Mouse (Mus musculus): ENCODE measurements at regions not wholly inside any gene's neighbourhood (a gene's known extent, or its start where the extent isn't known, plus 50 kb on each side); places are given as distances from the start of the nearest gene placed in this dataset.

GRCm38 (mm10) chr14:72942571-72942970 is 106.3 kb downstream of the Cysltr2 start:
- 71% methylated on average over 2 of the region's 2 CpGs for WGBS
- no peak for DNase-seq
- no peak overlapping the region for H3K4me3 ChIP-seq (replicated peaks; ENCODE audit: extremely low read depth, low read depth, low read length)
- TF ChIP-seq POLR2A (IDR thresholded peaks at IDR 0.05; ENCODE audit: borderline replicate concordance, extremely low read depth, low read depth, low read length) (no peak), CTCF (IDR thresholded peaks at IDR 0.05; ENCODE audit: insufficient read depth, low read length) (no peak)
- no peaks in the 10 kb centered on the region for H3K4me1 ChIP-seq (ENCODE audit: control insufficient read depth, insufficient read depth, low read length)

- TF ChIP-seq POLR2A (IDR thresholded peaks at IDR 0.05; ENCODE audit: borderline replicate concordance, extremely low read depth, low read depth, low read length) = no peak
- no peak for TF ChIP-seq CTCF (IDR thresholded peaks at IDR 0.05; ENCODE audit: insufficient read depth, low read length)
- H3K4me3 ChIP-seq (replicated peaks; ENCODE audit: extremely low read depth, low read depth, low read length) = no peak overlapping the region
- DNase-seq = no peak
- no peaks in the 10 kb centered on the region for H3K4me1 ChIP-seq (ENCODE audit: control insufficient read depth, insufficient read depth, low read length)
These were observed 109.9 kb downstream of the Cysltr2 start for GRCm38 (mm10) chr14:72939067-72939393.

- Histone ChIP-seq H3K4me1 (ENCODE audit: control insufficient read depth, insufficient read depth, low read length) (no peaks in the 10 kb centered on the region), H3K4me3 (replicated peaks; ENCODE audit: extremely low read depth, low read depth, low read length) (no peak overlapping the region)
- DNase-seq = no peak
- no peak for TF ChIP-seq CTCF (IDR thresholded peaks at IDR 0.05; ENCODE audit: insufficient read depth, low read length)
- TF ChIP-seq POLR2A (IDR thresholded peaks at IDR 0.05; ENCODE audit: borderline replicate concordance, extremely low read depth, low read depth, low read length) = no peak
These were observed 110.4 kb downstream of the Cysltr2 start for GRCm38 (mm10) chr14:72938382-72939066.

GRCm38 (mm10) chr14:72933598-72933997 is 115.3 kb downstream of the Cysltr2 start:
- TF ChIP-seq CTCF (IDR thresholded peaks at IDR 0.05; ENCODE audit: insufficient read depth, low read length) = no peak
- no peak for TF ChIP-seq POLR2A (IDR thresholded peaks at IDR 0.05; ENCODE audit: borderline replicate concordance, extremely low read depth, low read depth, low read length)
- H3K4me1 ChIP-seq (ENCODE audit: control insufficient read depth, insufficient read depth, low read length) = no peaks in the 10 kb centered on the region
- no peak for DNase-seq
- no peak overlapping the region for H3K4me3 ChIP-seq (replicated peaks; ENCODE audit: extremely low read depth, low read depth, low read length)

- WGBS = 63% methylated on average over 9 of the region's 9 CpGs
- DNase-seq = no peak
- no peak overlapping the region for H3K4me3 ChIP-seq (replicated peaks; ENCODE audit: extremely low read depth, low read depth, low read length)
- no peak for TF ChIP-seq CTCF (IDR thresholded peaks at IDR 0.05; ENCODE audit: insufficient read depth, low read length)
- no peak for TF ChIP-seq POLR2A (IDR thresholded peaks at IDR 0.05; ENCODE audit: borderline replicate concordance, extremely low read depth, low read depth, low read length)
- no peaks in the 10 kb centered on the region for H3K4me1 ChIP-seq (ENCODE audit: control insufficient read depth, insufficient read depth, low read length)
These were observed 116.6 kb downstream of the Cysltr2 start for GRCm38 (mm10) chr14:72932296-72932695.

- WGBS = 77% methylated on average over 11 of the region's 11 CpGs
- DNase-seq = no peak
These were observed 147.6 kb downstream of the Cysltr2 start for GRCm38 (mm10) chr14:72901171-72901926.

GRCm38 (mm10) chr14:72899630-72900029 is 149.3 kb downstream of the Cysltr2 start:
- no peak overlapping the region for H3K4me3 ChIP-seq (replicated peaks; ENCODE audit: extremely low read depth, low read depth, low read length)
- DNase-seq = no peak
- WGBS = 93% methylated on average over 4 of the region's 4 CpGs
- no peak for TF ChIP-seq POLR2A (IDR thresholded peaks at IDR 0.05; ENCODE audit: borderline replicate concordance, extremely low read depth, low read depth, low read length)
- TF ChIP-seq CTCF (IDR thresholded peaks at IDR 0.05; ENCODE audit: insufficient read depth, low read length) = no peak
- H3K4me1 ChIP-seq (ENCODE audit: control insufficient read depth, insufficient read depth, low read length) = no peaks in the 10 kb centered on the region

More at GRCm38 (mm10) chr14:72901171-72901926, 147.6 kb downstream of the Cysltr2 start:
- no peaks in the 10 kb centered on the region for H3K4me1 ChIP-seq (ENCODE audit: control insufficient read depth, insufficient read depth, low read length)
- TF ChIP-seq POLR2A (IDR thresholded peaks at IDR 0.05; ENCODE audit: borderline replicate concordance, extremely low read depth, low read depth, low read length) (no peak), CTCF (IDR thresholded peaks at IDR 0.05; ENCODE audit: insufficient read depth, low read length) (no peak)
- no peak overlapping the region for H3K4me3 ChIP-seq (replicated peaks; ENCODE audit: extremely low read depth, low read depth, low read length)

- H3K4me1 ChIP-seq (ENCODE audit: control insufficient read depth, insufficient read depth, low read length) = peaks cover 4% of the 10 kb centered on the region; the same call in 1 of the 2 replicates
- H3K4me3 ChIP-seq (replicated peaks; ENCODE audit: extremely low read depth, low read depth, low read length) = no peak overlapping the region
- no peak for DNase-seq
- TF ChIP-seq CTCF (IDR thresholded peaks at IDR 0.05; ENCODE audit: insufficient read depth, low read length) = no peak
- no peak for TF ChIP-seq POLR2A (IDR thresholded peaks at IDR 0.05; ENCODE audit: borderline replicate concordance, extremely low read depth, low read depth, low read length)
- 63% methylated on average over 2 of the region's 2 CpGs for WGBS
These were observed 156.6 kb downstream of the Cysltr2 start for GRCm38 (mm10) chr14:72892316-72892715.

GRCm38 (mm10) chr14:72889663-72890062 is 159.3 kb downstream of the Cysltr2 start:
- no peak for TF ChIP-seq CTCF (IDR thresholded peaks at IDR 0.05; ENCODE audit: insufficient read depth, low read length)
- no peak for TF ChIP-seq POLR2A (IDR thresholded peaks at IDR 0.05; ENCODE audit: borderline replicate concordance, extremely low read depth, low read depth, low read length)
- Histone ChIP-seq H3K4me3 (replicated peaks; ENCODE audit: extremely low read depth, low read depth, low read length) (no peak overlapping the region), H3K4me1 (ENCODE audit: control insufficient read depth, insufficient read depth, low read length) (peaks cover 4% of the 10 kb centered on the region; the same call in 1 of the 2 replicates)
- 42% methylated on average over 5 of the region's 5 CpGs for WGBS
- DNase-seq = no peak

Data from lung, adult 2 months (tissue).